Mouse (Mus musculus): ENCODE data around the gene Rangrf. TPM values are rescaled to one million over a fixed set of nuclear protein-coding genes. Genes with fewer than 3 reads are reported as not detected.
"Not testable (repeated sequence)": the region's sequence is repeated elsewhere in the genome, so short reads cannot be mapped to it uniquely, and the experiment has no call there.

The Rangrf gene
- polyA plus RNA-seq, 1 experiment: 38.2 TPM

DNA sequence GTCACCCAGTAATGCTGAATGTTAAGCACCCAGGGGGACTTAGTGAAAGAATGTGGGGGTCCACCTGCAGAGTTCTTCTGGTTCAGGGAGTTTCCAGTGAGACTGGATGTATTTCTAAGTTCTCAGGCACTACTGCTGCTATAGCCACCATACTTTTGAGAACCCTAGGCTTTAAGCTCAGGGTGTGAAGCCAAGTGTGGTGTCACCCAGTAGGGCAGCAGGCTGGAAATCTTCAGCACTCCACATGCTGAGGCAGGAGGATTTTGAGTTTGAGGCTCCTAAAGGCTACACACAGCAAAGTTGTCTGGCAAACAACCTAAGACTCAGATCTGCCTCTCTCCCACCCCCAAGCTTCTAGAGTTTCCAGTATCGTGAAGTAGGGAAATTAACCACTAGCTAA is 8.4 kb downstream of the Rangrf start:
- TF ChIP-seq CTCF (IDR thresholded peaks at IDR 0.05; ENCODE audit: borderline replicate concordance, insufficient read depth, low read length): no peak
- no peak for TF ChIP-seq POLR2A (IDR thresholded peaks at IDR 0.05; ENCODE audit: low read depth, low read length)
- no peak overlapping the region for H3K4me3 ChIP-seq (ENCODE audit: insufficient read depth, low read length)
- H3K27ac ChIP-seq (ENCODE audit: insufficient read depth, low read length): no peak overlapping the region
- no peaks in the 10 kb centered on the region for H3K4me1 ChIP-seq (ENCODE audit: control insufficient read depth, insufficient read depth, low read length)

GRCm38 (mm10) chr11:68965845-68966244 is 9.1 kb downstream of the Rangrf start:
- H3K4me1 ChIP-seq (ENCODE audit: control insufficient read depth, insufficient read depth, low read length): no peaks in the 10 kb centered on the region
- TF ChIP-seq CTCF (IDR thresholded peaks at IDR 0.05; ENCODE audit: borderline replicate concordance, insufficient read depth, low read length): no peak
- no peak for TF ChIP-seq POLR2A (IDR thresholded peaks at IDR 0.05; ENCODE audit: low read depth, low read length)
- H3K27ac ChIP-seq (ENCODE audit: insufficient read depth, low read length): no peak overlapping the region
- H3K4me3 ChIP-seq (ENCODE audit: insufficient read depth, low read length): no peak overlapping the region

- Histone ChIP-seq H3K4me3 (ENCODE audit: insufficient read depth, low read length) (no peak overlapping the region), H3K27ac (ENCODE audit: insufficient read depth, low read length) (no peak overlapping the region), H3K4me1 (ENCODE audit: control insufficient read depth, insufficient read depth, low read length) (no peaks in the 10 kb centered on the region)
- TF ChIP-seq POLR2A (IDR thresholded peaks at IDR 0.05; ENCODE audit: low read depth, low read length): no peak
- no peak for TF ChIP-seq CTCF (IDR thresholded peaks at IDR 0.05; ENCODE audit: borderline replicate concordance, insufficient read depth, low read length)
Measured at GRCm38 (mm10) chr11:68965050-68965449, 9.9 kb downstream of the Rangrf start.

GRCm38 (mm10) chr11:68963405-68963804 is 11.6 kb downstream of the Rangrf start:
- no peak overlapping the region for H3K27ac ChIP-seq (ENCODE audit: insufficient read depth, low read length)
- H3K4me1 ChIP-seq (ENCODE audit: control insufficient read depth, insufficient read depth, low read length): no peaks in the 10 kb centered on the region
- TF ChIP-seq POLR2A (IDR thresholded peaks at IDR 0.05; ENCODE audit: low read depth, low read length) (no peak), CTCF (IDR thresholded peaks at IDR 0.05; ENCODE audit: borderline replicate concordance, insufficient read depth, low read length) (no peak)
- H3K4me3 ChIP-seq (ENCODE audit: insufficient read depth, low read length): no peak overlapping the region

DNA sequence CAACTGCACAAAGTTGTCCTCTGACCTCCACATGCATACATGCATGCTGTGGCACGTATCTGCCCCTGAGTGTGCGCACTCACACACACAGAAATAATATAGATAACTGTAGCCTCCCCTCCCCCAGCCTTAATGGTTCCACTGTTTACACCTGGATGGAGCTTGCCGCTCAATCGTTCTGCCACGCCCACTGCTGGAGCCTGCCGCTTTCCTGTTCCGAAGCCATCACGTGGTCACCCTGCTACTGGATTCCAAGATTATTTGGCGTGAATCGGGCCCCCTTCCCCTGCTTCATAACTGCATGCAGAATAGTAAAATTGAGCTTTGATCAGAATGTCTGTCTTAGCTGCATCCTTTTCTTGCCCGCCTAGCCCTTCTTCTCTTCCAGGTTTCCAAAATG is 12.8 kb downstream of the Rangrf start:
- not testable (repeated sequence) for H3K4me3 ChIP-seq (ENCODE audit: insufficient read depth, low read length); H3K4me1 ChIP-seq (ENCODE audit: control insufficient read depth, insufficient read depth, low read length); H3K27ac ChIP-seq (ENCODE audit: insufficient read depth, low read length)

DNA sequence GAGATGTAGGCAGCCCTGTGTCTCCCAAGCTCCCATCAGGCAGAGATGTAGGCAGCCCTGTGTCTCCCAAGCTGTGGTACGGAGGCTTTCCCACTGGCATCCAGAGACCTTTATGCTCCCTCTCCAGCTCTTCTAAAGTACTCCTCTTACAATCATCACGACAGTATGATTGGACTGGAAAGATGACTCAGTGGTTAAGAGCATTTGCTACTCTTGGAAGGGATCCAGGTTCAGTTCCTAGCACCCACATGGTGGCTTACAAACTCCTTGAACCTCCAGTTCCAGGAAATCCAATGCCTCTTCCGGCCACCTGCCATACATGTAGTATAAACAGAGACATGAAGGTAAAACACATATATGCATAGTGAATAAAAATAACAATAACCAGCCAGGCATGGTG is 13.4 kb downstream of the Rangrf start:
- Histone ChIP-seq H3K27ac (ENCODE audit: insufficient read depth, low read length) (no peak overlapping the region), H3K4me3 (ENCODE audit: insufficient read depth, low read length) (no peak overlapping the region), H3K4me1 (ENCODE audit: control insufficient read depth, insufficient read depth, low read length) (no peaks in the 10 kb centered on the region)
- TF ChIP-seq POLR2A (IDR thresholded peaks at IDR 0.05; ENCODE audit: low read depth, low read length): no peak
- no peak for TF ChIP-seq CTCF (IDR thresholded peaks at IDR 0.05; ENCODE audit: borderline replicate concordance, insufficient read depth, low read length)

- Histone ChIP-seq H3K27ac (ENCODE audit: insufficient read depth, low read length) (no peak overlapping the region), H3K4me3 (ENCODE audit: insufficient read depth, low read length) (no peak overlapping the region), H3K4me1 (ENCODE audit: control insufficient read depth, insufficient read depth, low read length) (no peaks in the 10 kb centered on the region)
- TF ChIP-seq CTCF (IDR thresholded peaks at IDR 0.05; ENCODE audit: borderline replicate concordance, insufficient read depth, low read length): no peak
- TF ChIP-seq POLR2A (IDR thresholded peaks at IDR 0.05; ENCODE audit: low read depth, low read length): no peak
Measured at GRCm38 (mm10) chr11:68957971-68958370, 17.0 kb downstream of the Rangrf start.

DNA sequence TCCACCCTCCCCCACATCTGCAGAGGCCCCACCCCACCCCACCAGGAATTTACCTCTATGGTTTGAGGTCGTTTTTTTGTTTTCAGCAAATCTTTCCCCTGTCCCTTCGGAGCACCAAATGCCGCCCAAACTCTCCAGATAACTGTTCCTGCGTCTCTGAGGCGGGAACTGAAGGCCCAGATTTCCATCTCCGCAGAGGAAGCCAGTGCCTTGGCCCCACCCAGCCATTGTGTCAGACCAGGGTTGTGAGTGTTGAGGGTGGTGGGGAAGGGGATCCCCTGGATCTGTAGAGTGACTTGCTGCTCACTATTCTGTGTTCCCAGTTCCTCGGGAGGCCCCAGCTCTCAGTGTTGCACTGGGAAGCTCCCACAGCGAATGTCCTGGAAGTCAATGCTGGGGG is 17.7 kb downstream of the Rangrf start, which contains the start of gene Arhgef15:
Gene Arhgef15, minus strand, starts transcription at position 173 of the 400 bp plus-strand sequence.
- no peak within 1 kb of the TSS for H3K27ac ChIP-seq (ENCODE audit: insufficient read depth, low read length)
- TF ChIP-seq CTCF (IDR thresholded peaks at IDR 0.05; ENCODE audit: borderline replicate concordance, insufficient read depth, low read length) (no peak), POLR2A (IDR thresholded peaks at IDR 0.05; ENCODE audit: low read depth, low read length) (no peak)
- H3K4me3 ChIP-seq (ENCODE audit: insufficient read depth, low read length): no peak within 1 kb of the TSS
- no peaks in the 10 kb centered on the region for H3K4me1 ChIP-seq (ENCODE audit: control insufficient read depth, insufficient read depth, low read length)

DNA sequence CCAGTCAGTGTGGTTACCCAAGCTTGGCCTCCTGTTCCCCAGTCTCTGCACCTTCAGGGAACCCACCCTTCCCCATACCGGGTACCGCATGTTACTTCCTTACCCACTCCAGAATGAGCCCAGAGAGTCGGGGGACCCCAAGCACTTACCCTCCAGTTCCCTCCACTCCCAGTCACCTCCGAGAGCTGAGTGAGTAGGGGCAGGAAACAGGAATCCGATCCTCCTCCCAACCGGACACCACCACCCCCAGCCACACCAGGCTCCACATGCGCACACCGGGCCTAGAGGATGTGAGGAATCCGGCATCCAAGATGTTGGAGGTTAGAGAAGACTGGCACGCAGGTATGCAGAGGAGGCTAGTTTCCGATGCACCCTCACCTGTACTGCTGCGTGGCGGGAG is 18.3 kb downstream of the Rangrf start:
- H3K27ac ChIP-seq (ENCODE audit: insufficient read depth, low read length): no peak overlapping the region
- no peak overlapping the region for H3K4me3 ChIP-seq (ENCODE audit: insufficient read depth, low read length)
- no peak for TF ChIP-seq CTCF (IDR thresholded peaks at IDR 0.05; ENCODE audit: borderline replicate concordance, insufficient read depth, low read length)
- no peak for TF ChIP-seq POLR2A (IDR thresholded peaks at IDR 0.05; ENCODE audit: low read depth, low read length)
- H3K4me1 ChIP-seq (ENCODE audit: control insufficient read depth, insufficient read depth, low read length): no peaks in the 10 kb centered on the region

- Histone ChIP-seq H3K27ac (ENCODE audit: insufficient read depth, low read length) (no peak overlapping the region), H3K4me3 (ENCODE audit: insufficient read depth, low read length) (no peak overlapping the region), H3K4me1 (ENCODE audit: control insufficient read depth, insufficient read depth, low read length) (no peaks in the 10 kb centered on the region)
- TF ChIP-seq POLR2A (IDR thresholded peaks at IDR 0.05; ENCODE audit: low read depth, low read length) (no peak), CTCF (IDR thresholded peaks at IDR 0.05; ENCODE audit: borderline replicate concordance, insufficient read depth, low read length) (no peak)
Measured at GRCm38 (mm10) chr11:68956107-68956506, 18.9 kb downstream of the Rangrf start.

DNA sequence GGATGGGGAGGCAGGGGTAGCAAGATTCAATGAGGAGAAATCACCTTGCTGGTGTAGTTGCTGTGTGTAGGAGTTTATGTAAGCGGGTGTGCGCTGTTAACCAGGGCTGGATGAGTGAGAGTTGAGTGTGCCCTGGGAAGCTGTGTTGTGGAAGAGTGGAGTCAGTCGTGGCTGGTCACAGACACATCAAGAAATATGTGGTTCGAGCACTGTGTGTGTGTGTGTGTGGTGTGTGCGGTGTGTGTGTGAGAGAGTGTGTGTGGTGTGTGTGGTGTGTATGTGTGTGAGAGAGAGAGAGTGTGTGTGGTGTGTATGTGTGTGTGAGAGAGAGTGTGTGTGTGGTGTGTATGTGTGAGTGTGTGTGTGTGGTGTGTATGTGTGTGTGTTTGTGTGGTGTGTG is 19.5 kb downstream of the Rangrf start:
- Histone ChIP-seq H3K4me3 (ENCODE audit: insufficient read depth, low read length) (no peak overlapping the region), H3K27ac (ENCODE audit: insufficient read depth, low read length) (no peak overlapping the region), H3K4me1 (ENCODE audit: control insufficient read depth, insufficient read depth, low read length) (no peaks in the 10 kb centered on the region)
- no peak for TF ChIP-seq POLR2A (IDR thresholded peaks at IDR 0.05; ENCODE audit: low read depth, low read length)
- TF ChIP-seq CTCF (IDR thresholded peaks at IDR 0.05; ENCODE audit: borderline replicate concordance, insufficient read depth, low read length): no peak
